Mouse (Mus musculus) large intestine, adult 2 months (tissue): ENCODE measurements at regions not wholly inside any gene's neighbourhood (a gene's known extent, or its start where the extent isn't known, plus 50 kb on each side); places are given as distances from the start of the nearest gene placed in this dataset.
A peak's percentile ranks its signal among the peaks of the same experiment; 100 is the strongest.

Experiments
- DNase-seq: peaks from one replicate; pipeline ENCODE4 v3.0.0-alpha.2; 2012; ENCODE audit warnings: low read depth, low spot score
- WGBS: fragments of 180-500 bp; shearing (Covaris S2); methylation state at CpG from one replicate; pipeline ENCODE4 v1.1.7; 2018; 5-methylcytosine and 5-hydroxymethylcytosine counted together

DNA sequence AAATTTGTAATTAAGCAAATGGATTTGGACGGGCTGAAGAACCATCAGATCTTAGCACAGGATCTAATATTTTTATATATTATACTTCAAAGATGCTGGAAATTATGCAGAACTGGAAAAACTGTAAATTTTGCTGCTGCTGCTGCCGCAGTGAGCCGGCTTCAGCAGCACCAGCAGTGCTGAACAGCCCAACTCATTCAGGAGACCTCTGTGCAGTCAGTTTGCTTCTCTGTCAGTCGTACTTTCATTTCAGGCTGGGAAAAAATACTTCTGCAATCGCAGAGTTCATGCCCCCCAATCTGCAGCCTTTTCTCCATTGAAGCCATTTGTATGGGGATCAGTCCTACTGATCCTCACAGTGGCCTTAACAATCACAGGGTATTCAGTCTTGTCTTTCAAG lies 53.4 kb upstream of the Trpc3 start:
- DNase-seq, result no peak

DNA sequence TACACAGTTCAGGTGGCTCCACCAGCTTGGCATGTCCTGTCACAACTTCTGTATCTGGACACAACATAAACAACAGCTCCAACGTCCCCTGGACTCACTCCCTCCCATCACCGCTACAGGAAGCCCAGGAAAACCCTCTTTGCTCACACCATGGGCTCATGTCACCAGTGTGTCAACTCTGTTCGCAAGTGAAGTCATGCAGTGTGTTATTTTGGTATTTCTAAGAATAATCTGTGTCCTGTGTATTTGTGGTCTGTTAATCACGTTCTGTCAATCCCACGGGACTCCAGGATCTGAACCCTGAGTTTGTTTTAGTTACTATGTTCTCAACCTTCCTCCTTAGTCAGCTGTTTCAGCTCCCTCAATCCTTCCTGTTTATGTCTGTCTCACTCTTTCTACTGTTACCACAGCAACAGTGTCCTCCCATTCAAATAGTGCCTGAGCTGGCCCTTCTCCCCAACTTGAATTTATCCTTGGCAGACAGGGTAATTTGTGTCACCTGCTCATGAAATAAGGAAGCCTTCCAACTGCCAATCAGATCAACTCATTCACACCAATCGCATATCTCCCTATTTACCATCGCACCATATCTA lies 64.5 kb upstream of the Trpc3 start:
- 60% methylated on average over 7 of the region's 7 CpGs for WGBS

More for the DNA sequence above, 53.4 kb upstream of the Trpc3 start:
- 73% methylated on average over 5 of the region's 5 CpGs for WGBS

DNA sequence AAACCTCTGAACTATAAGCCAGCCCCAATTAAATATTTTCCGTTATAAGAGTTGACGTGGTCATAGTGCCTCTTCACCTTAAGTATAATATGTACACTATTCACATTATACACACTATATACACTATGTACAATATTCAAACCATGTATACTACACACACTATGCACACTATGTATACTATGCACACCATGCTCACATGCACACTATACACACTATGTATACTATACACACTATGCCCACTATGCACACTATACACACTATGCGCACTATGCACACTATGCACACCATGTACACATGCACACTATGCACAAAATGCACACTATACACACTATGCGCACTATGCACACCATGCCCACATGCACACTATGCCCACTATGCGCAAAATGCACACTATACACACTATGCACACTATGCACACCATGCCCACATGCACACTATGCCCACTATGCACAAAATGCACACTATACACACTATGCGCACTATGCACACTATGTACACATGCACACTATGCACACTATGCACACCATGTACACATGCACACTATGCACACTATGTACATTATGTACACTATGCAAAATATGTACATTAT lies 72.2 kb upstream of the Trpc3 start:
- 94% methylated on average over 6 of the region's 6 CpGs for WGBS
- DNase-seq, result no peak

More for the DNA sequence above, 64.5 kb upstream of the Trpc3 start:
- DNase-seq, result no peak

DNA sequence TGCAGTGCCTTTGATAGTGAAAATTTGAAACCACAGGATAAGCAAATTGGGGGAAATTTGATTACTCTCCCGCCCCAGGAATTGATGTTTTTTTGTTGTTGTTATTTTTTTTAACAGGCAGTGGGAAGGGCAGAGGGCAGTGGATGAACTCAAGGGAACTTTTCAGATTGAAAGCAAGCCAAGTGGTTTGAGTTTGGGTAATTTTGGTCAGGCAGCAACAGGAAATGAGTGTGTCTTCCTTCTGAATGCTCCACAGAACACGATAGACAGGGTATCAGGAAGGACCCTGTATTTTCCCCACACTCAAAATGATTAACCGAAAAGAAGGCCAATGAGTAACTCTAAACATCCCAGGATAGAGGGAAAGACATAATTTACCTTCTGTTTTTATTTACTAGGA lies 72.9 kb upstream of the Trpc3 start:
- 70% methylated on average over 3 of the region's 3 CpGs for WGBS

DNA sequence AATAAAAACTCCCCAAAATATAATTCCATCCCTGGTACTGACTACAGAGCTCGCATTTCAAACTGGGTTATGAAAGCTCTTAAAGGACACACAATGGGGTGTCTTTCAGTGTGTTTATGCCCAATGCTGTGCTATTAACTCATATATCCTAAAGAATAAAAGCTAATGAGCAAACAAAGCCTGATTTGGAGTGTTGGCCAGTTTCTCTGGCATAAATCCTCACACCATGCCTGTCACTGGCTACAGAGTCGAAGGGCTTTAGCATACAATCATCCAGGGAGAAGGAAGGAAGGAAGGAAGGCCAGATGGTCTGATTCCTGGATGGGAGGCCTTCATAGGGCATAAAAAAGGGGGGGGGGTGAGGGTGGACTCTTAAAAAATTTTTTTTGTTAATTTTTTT lies 74.8 kb upstream of the Trpc3 start:
- 74% methylated on average over 2 of the region's 2 CpGs for WGBS
- DNase-seq, result no peak

More for the DNA sequence above, 72.9 kb upstream of the Trpc3 start:
- no peak for DNase-seq

DNA sequence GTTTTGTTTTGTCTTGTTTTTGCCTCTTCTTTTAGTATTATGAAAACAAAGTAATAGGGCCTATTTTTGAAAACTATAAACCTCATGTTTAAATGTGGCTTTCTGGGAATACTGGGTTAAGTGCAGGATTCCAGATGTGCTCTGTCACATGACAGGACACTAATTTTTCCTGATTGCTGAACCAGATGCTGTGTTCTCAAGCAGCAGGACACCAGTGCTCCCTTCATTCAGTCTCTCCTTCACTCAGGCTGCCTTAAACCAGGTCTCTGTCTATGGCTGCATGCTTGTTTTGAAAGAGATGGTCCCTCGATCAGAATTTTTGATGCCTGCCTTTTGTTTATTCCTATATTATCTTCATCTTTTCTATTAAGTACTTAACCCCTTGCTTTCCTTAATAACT lies 80.1 kb upstream of the Trpc3 start:
- DNase-seq, result no peak
- 84% methylated on average over 1 of the region's 1 CpGs for WGBS

DNA sequence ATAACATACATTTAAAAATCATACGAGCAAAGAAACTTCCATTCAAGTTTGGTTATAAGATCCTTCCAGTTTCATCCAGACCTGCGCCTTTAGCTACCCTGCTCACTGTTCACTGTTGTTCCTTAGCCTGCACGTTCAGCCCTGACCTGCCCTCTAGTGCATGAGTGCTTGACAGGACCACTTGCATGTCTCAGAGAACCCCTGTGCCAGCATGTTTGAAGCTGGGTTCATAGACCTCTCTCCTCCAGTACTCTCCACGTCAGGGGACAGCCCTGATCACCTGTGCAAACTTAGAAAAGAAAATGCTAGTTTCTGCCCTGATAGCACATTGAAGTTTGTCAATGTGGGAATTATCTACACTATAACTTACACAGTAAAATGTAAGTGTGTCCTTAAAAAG lies 81.0 kb upstream of the Trpc3 start:
- DNase-seq, result no peak
- 42% methylated on average over 4 of the region's 4 CpGs for WGBS

DNA sequence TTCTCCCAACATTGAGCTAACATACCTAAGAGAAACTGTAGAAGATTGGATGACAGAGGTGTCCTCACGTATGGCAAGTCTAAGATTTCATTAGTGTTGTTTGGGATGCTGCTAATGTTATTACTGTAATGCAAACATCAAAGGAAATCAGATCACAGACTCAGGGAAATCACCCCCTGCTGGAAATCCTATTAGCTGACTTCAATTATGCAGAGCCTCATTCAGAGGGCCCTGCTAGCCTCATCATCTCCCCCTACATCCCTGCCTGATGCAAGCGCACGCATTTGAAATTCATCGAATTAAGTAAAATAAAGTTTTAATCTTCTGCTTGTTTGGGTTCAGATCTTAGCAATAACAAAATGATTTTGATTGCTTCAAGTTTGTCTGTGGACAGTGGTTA lies 84.1 kb upstream of the Trpc3 start:
- 81% methylated on average over 4 of the region's 4 CpGs for WGBS
- DNase-seq, result no peak

DNA sequence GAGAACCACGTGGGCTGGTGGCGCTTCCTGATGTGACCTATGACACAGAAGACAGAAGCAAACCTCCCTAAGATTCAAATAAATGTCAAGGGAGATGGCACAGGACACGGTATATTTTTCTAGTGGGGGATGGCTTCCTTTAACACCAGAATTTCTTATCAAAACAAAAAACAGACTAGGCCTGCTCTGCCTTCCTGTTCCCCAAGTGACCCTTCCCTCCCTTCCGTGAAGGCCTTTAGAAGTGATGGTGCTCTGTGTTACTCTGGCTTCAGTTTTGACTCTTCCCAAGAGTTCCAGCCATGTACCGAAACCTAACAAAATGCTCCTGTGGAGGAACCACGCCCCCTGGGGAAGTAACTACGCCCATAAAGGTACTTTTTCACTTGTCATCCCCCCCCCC lies 84.5 kb upstream of the 4932438A13Rik start:
- DNase-seq, result no peak
- WGBS, result 69% methylated on average over 7 of the region's 7 CpGs

DNA sequence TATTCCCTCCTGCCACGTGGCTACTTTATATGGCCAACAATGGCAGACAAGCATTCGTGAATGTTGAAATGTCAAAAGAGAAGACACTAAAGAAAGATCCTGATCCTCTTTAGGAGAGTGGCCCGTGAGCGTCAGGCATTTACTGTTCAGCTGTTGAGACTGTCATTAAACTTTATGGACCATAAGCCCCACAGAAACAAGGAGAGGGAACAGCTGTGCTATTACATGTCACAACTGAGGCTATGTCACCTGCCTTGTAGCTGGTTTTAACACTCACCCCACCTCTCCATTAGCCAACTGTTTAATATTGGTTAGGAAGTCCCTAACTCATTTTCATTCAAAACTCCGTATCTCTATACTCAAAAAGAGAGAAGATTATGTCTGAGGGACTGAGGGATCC lies 76.3 kb upstream of the 4932438A13Rik start:
- 35% methylated on average over 5 of the region's 5 CpGs for WGBS
- no peak for DNase-seq

DNA sequence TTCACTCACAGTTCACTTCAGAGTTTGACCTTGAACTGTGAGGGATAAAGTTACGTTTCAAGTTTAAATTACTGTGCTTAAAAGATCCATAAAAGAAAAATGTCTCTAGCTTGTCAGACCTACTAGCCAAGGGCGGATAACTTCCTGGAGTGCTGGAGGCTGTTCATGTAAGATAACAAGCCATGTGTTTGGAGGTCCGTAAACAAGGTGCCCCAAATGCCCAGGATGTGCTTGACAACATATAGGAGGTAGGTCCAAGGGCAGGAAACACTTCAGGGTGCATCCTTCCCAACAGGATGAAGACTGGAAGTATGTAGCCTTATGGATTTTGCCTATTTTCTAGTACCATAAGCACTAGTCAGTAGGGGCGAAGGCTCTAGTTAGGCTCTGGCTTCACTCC lies 72.7 kb upstream of the 4932438A13Rik start:
- DNase-seq, result no peak
- 58% methylated on average over 4 of the region's 4 CpGs for WGBS

DNA sequence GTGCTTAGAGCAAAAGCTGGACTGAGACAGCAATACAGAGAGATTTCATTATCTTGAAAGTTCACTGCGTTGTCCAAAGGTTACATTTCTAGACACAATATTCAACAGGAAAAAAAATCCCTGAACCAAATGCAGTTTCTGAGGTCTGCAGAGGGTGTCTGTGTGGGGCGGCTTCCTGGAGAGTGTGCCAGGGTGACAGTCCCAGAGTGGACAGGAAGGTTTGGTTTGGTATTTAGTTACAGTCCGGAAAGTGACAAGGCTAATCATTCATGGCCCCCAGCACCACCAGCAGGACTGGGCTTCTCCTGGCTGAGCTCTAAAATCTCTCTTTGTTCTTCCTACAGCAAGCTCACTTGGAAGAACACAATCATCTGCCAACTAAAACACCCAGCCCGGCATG lies 65.9 kb upstream of the 4932438A13Rik start:
- WGBS, result 25% methylated on average over 4 of the region's 4 CpGs

DNA sequence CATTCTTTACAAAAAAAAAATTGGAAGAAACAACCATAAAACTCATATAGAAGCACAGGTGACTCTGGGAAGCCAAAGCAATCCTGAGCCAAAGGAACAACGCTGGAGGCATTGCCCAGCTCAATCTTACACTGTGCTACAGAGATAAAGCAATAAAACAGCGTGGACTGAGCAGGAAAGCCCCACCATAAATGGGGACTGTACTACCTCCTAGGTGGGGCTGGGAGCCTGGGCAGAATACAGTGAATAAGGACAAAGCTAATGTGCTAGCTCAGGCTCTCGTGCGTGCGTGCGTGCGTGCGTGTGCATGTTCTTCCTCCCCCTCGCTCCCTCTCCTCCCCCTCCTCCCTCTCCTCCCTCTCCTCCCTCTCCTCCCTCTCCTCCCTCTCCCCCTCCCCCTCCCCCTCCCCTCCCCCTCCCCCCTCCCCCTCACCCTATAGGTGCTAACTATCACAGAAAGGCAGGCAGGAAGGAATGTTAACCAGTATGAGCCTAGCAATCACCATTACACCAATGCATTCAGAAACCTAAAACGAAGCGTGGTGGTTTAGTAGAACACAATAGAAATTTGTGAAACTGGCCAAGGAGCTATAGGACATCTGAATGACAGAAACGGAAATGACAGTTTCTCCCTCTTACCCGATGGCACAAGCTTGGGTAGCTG lies 64.6 kb upstream of the 4932438A13Rik start:
- 30% methylated on average over 13 of the region's 13 CpGs for WGBS
- peak; percentile 35 for DNase-seq

More for the DNA sequence above, 65.9 kb upstream of the 4932438A13Rik start:
- no peak for DNase-seq

DNA sequence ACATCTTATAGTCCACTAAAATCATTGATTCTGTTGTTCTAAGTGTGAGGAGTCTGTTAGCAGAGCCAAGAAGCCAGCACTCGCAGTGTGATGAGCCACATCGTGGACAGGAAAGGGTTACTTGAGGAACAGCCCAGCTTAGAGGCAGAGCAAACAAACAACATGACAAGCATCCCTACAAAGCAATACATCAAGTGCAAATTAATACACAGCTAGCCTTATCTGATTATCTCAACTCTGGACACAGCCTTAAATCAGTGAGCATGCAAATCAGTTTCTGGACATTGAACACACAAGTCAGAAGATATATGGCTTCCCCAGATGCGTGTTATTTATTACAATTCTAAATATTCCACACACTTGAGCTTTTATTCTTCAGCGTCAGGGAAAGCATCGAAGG lies 52.4 kb upstream of the 4932438A13Rik start:
- 68% methylated on average over 5 of the region's 5 CpGs for WGBS
- no peak for DNase-seq
